Mouse (Mus musculus) stomach, postnatal 0 days (tissue): ENCODE measurements around the gene Gm10639. TPM values are rescaled to one million over a fixed set of nuclear protein-coding genes. Genes with fewer than 3 reads are reported as not detected.
"Not testable (repeated sequence)": the region's sequence is repeated elsewhere in the genome, so short reads cannot be mapped to it uniquely, and the experiment has no call there.

ENCODE experiments used
- ATAC-seq: fragments of 200-750 bp; cut with Nextera tagmentation; 2 replicates; pipeline ENCODE4 v1.8.0; 2017; ENCODE audit not compliant: low FRiP score, low TSS enrichment
- DNase-seq: peaks from one replicate; pipeline ENCODE4 v3.0.0-alpha.2; 2016; ENCODE audit warnings: low spot score
- H3K27ac ChIP-seq: fragments of 300-500 bp; sonication (generic); replicated peaks from 2 replicates; pipeline ENCODE4 v1.5.1; 2014; ENCODE audit warnings: mild to moderate bottlenecking, control low read depth
- H3K27me3 ChIP-seq: fragments of 300-500 bp; sonication (generic); 2 replicates; pipeline ENCODE4 v1.6.1; 2014; ENCODE audit warnings: low read length; ENCODE audit not compliant: control insufficient read depth, insufficient read depth
- H3K36me3 ChIP-seq: fragments of 300-500 bp; sonication (generic); 2 replicates; pipeline ENCODE4 v1.6.1; 2014; ENCODE audit warnings: low read length, mixed read lengths; ENCODE audit not compliant: control insufficient read depth, insufficient read depth
- H3K4me1 ChIP-seq: fragments of 300-500 bp; sonication (generic); replicated peaks from 2 replicates; pipeline ENCODE4 v1.6.1; 2014; ENCODE audit warnings: antibody characterized with exemption; ENCODE audit not compliant: control insufficient read depth, insufficient read depth
- H3K4me2 ChIP-seq: fragments of 300-500 bp; sonication (generic); replicated peaks from 2 replicates; pipeline ENCODE4 v1.6.1; 2014; ENCODE audit warnings: low read depth, mild to moderate bottlenecking, control low read depth, moderate library complexity
- H3K4me3 ChIP-seq: fragments of 300-500 bp; sonication (generic); 2 replicates; pipeline ENCODE4 v1.5.1; 2014; ENCODE audit warnings: low read depth, low read length, control low read depth
- H3K9ac ChIP-seq: fragments of 300-500 bp; sonication (generic); 2 replicates; pipeline ENCODE4 v1.6.1; 2014; ENCODE audit warnings: mild to moderate bottlenecking, low read length, control low read depth, mixed read lengths
- H3K9me3 ChIP-seq: fragments of 300-500 bp; sonication (generic); 2 replicates; pipeline ENCODE4 v1.6.1; 2016; ENCODE audit warnings: low read length; ENCODE audit not compliant: control insufficient read depth
- CTCF ChIP-seq: IDR thresholded peaks from 2 replicates; pipeline ENCODE4 v1.5.1; 2016; ENCODE audit warnings: antibody characterized with exemption, low read depth, mild to moderate bottlenecking, moderate library complexity
- WGBS: fragments of 180-500 bp; shearing (Covaris S2); extraction: QIAGEN DNeasy Blood & Tissue Kit; methylation state at CpG from one replicate; pipeline ENCODE4 v1.1.7; 2014; 5-methylcytosine and 5-hydroxymethylcytosine counted together
- polyA plus RNA-seq: library from polyadenylated mRNA; unstranded; fragments of >200 nt; fragmentation: Nextera tagmentation; extraction: Ambion mirVana; gene quantifications from 2 replicates; pipeline ENCODE4 v1.2.1, GENCODE M21; 2015

Gene Gm10639
- 5.1 and 5.8 TPM in 2 replicates for polyA plus RNA-seq

GRCm38 (mm10) chr9:78289723-78290122 is at the start of gene Gm10639:
TSS of gene Gm10639 (plus strand) at chr9:78289923.
- 61% methylated on average over 3 of the region's 3 CpGs for WGBS
- H3K9me3 ChIP-seq, H3K27me3 ChIP-seq, H3K4me3 ChIP-seq, H3K36me3 ChIP-seq, H3K4me1 ChIP-seq, H3K4me2 ChIP-seq, H3K9ac ChIP-seq: not testable (repeated sequence)
- ATAC-seq, result peak; percentile 99
- H3K27ac ChIP-seq, result peak within 1 kb of the TSS; percentile 58
- DNase-seq, result peak; percentile 45

- not testable (repeated sequence) for H3K4me3 ChIP-seq, H3K27me3 ChIP-seq, H3K9me3 ChIP-seq, H3K4me1 ChIP-seq, H3K9ac ChIP-seq, H3K4me2 ChIP-seq, H3K36me3 ChIP-seq, H3K27ac ChIP-seq
- WGBS, result 48% methylated on average over 4 of the region's 4 CpGs
- DNase-seq (peak; percentile 15), ATAC-seq (peak; percentile 86)
Measured at GRCm38 (mm10) chr9:78255683-78256470, 33.8 kb upstream of the Gm10639 start.

- H3K9ac ChIP-seq, H3K27ac ChIP-seq, DNase-seq, H3K4me1 ChIP-seq, H3K4me2 ChIP-seq, H3K36me3 ChIP-seq, H3K9me3 ChIP-seq, H3K27me3 ChIP-seq, H3K4me3 ChIP-seq: not testable (repeated sequence)
- WGBS, result 67% methylated on average over 1 of the region's 3 CpGs
- ATAC-seq, result peak; percentile 72
Measured at GRCm38 (mm10) chr9:78256914-78257313, 32.8 kb upstream of the Gm10639 start, which contains the start of gene Gm3776. TSS of gene Gm3776 (plus strand) at chr9:78257129.

GRCm38 (mm10) chr9:78259688-78260087 is 30.0 kb upstream of the Gm10639 start:
- H3K36me3 ChIP-seq, DNase-seq, H3K9ac ChIP-seq, H3K4me2 ChIP-seq, H3K4me3 ChIP-seq, H3K4me1 ChIP-seq, H3K27me3 ChIP-seq, H3K9me3 ChIP-seq, H3K27ac ChIP-seq: not testable (repeated sequence)
- TF ChIP-seq CTCF, result peak; percentile 52
- ATAC-seq, result peak; percentile 14; the same call in 1 of the 2 replicates
- WGBS, result 0% methylated on average over 1 of the region's 6 CpGs

- not testable (repeated sequence) for H3K4me2 ChIP-seq, DNase-seq, H3K9ac ChIP-seq, H3K4me3 ChIP-seq, H3K4me1 ChIP-seq, H3K9me3 ChIP-seq, H3K36me3 ChIP-seq, H3K27ac ChIP-seq, H3K27me3 ChIP-seq
- WGBS, result 61% methylated on average over 3 of the region's 3 CpGs
- peak; percentile 23 for ATAC-seq
Measured at GRCm38 (mm10) chr9:78270945-78271344, 18.8 kb upstream of the Gm10639 start.

GRCm38 (mm10) chr9:78282002-78282711 is 7.6 kb upstream of the Gm10639 start:
- H3K4me2 ChIP-seq, H3K9ac ChIP-seq, H3K4me1 ChIP-seq, H3K27me3 ChIP-seq, H3K36me3 ChIP-seq, H3K27ac ChIP-seq, H3K4me3 ChIP-seq, H3K9me3 ChIP-seq: not testable (repeated sequence)
- DNase-seq (peak; percentile 79), ATAC-seq (peak; percentile 99)
- 49% methylated on average over 4 of the region's 4 CpGs for WGBS

GRCm38 (mm10) chr9:78289063-78289462 is 660 bp upstream of the Gm10639 start:
- not testable (repeated sequence) for H3K36me3 ChIP-seq, H3K4me2 ChIP-seq, H3K9me3 ChIP-seq, H3K4me3 ChIP-seq, H3K4me1 ChIP-seq, H3K27me3 ChIP-seq, DNase-seq, H3K9ac ChIP-seq
- ATAC-seq, result peak; percentile 80
- 47% methylated on average over 1 of the region's 1 CpGs for WGBS
- peak overlapping the region; percentile 30; the same call in 1 of the 2 replicates for H3K27ac ChIP-seq

GRCm38 (mm10) chr9:78292462-78292861 is 2.7 kb downstream of the Gm10639 start:
- WGBS, result 84% methylated on average over 8 of the region's 8 CpGs
- H3K9ac ChIP-seq, H3K4me3 ChIP-seq: not testable (repeated sequence)

GRCm38 (mm10) chr9:78293683-78294082 is 4.0 kb downstream of the Gm10639 start:
- not testable (repeated sequence) for ATAC-seq, H3K9ac ChIP-seq, H3K27me3 ChIP-seq, H3K36me3 ChIP-seq, H3K9me3 ChIP-seq, H3K27ac ChIP-seq, H3K4me2 ChIP-seq, DNase-seq, H3K4me1 ChIP-seq, H3K4me3 ChIP-seq
- 92% methylated on average over 1 of the region's 1 CpGs for WGBS

More at GRCm38 (mm10) chr9:78292462-78292861, 2.7 kb downstream of the Gm10639 start:
- not testable (repeated sequence) for H3K27me3 ChIP-seq, H3K4me1 ChIP-seq, DNase-seq, ATAC-seq, H3K36me3 ChIP-seq, H3K4me2 ChIP-seq, H3K27ac ChIP-seq, H3K9me3 ChIP-seq
